7 mouse cellular contexts compared by ENCODE assay signal in genomic region chr11:77347273-77347672, GRCm38 (mm10).
DNase-seq lines count a peak whose midpoint lies in the region; ATAC-seq lines count a peak whose summit lies in the region.

No protein-coding gene starts in this region.

- ATAC-seq in hindbrain, embryonic 11.5 days (ENCODE audit: low FRiP score): no peak
- no peak for ATAC-seq in hindbrain, embryonic 16.5 days
- ATAC-seq in midbrain, embryonic 14.5 days (ENCODE audit: low FRiP score, low TSS enrichment): no peak
- no peak for ATAC-seq in midbrain, embryonic 16.5 days
- ATAC-seq in neural tube, embryonic 15.5 days (ENCODE audit: low FRiP score): no peak

- H3K4me3 ChIP-seq in hindbrain, embryonic 11.5 days (ENCODE audit: low read depth, low read length): no peak overlapping the region
- H3K4me3 ChIP-seq in hindbrain, embryonic 16.5 days (ENCODE audit: low read length): no peak overlapping the region
- no peak overlapping the region for H3K4me3 ChIP-seq in midbrain, embryonic 14.5 days (replicated peaks; ENCODE audit: low read depth, low read length)
- no peak overlapping the region for H3K4me3 ChIP-seq in midbrain, embryonic 16.5 days (ENCODE audit: low read depth, low read length)
- H3K4me3 ChIP-seq in limb, embryonic 10.5 days: peak overlapping the region; percentile 74; the same call in 1 of the 2 replicates
- no peak overlapping the region for H3K4me3 ChIP-seq in neural tube, embryonic 15.5 days (replicated peaks)

- no peaks in the 10 kb centered on the region for H3K4me1 ChIP-seq in hindbrain, embryonic 11.5 days (replicated peaks; ENCODE audit: control insufficient read depth, insufficient read depth, low read length)
- peaks cover 8% of the 10 kb centered on the region; the same call in 1 of the 2 replicates for H3K4me1 ChIP-seq in hindbrain, embryonic 16.5 days (ENCODE audit: control insufficient read depth, insufficient read depth, low read depth, low read length)
- peaks cover 5% of the 10 kb centered on the region; the same call in 1 of the 2 replicates for H3K4me1 ChIP-seq in midbrain, embryonic 14.5 days (ENCODE audit: control insufficient read depth, insufficient read depth, low read length)
- peaks cover 12% of the 10 kb centered on the region for H3K4me1 ChIP-seq in midbrain, embryonic 16.5 days (ENCODE audit: control insufficient read depth, insufficient read depth, low read length)
- H3K4me1 ChIP-seq in limb, embryonic 10.5 days: peaks cover 21% of the 10 kb centered on the region
- peaks cover 13% of the 10 kb centered on the region for H3K4me1 ChIP-seq in neural tube, embryonic 15.5 days

- 75% methylated on average over 4 of the region's 4 CpGs for WGBS in hindbrain, embryonic 11.5 days
- WGBS in hindbrain, embryonic 16.5 days: 64% methylated on average over 4 of the region's 4 CpGs
- 69% methylated on average over 4 of the region's 4 CpGs for WGBS in midbrain, embryonic 14.5 days
- 73% methylated on average over 4 of the region's 4 CpGs for WGBS in midbrain, embryonic 16.5 days
- WGBS in limb, embryonic 10.5 days: 74% methylated on average over 4 of the region's 4 CpGs
- WGBS in neural tube, embryonic 15.5 days: 66% methylated on average over 4 of the region's 4 CpGs

- H3K4me2 ChIP-seq in hindbrain, embryonic 11.5 days (replicated peaks; ENCODE audit: low read depth, low read length): no peak overlapping the region
- no peak overlapping the region for H3K4me2 ChIP-seq in hindbrain, embryonic 16.5 days (ENCODE audit: low read length)
- peak overlapping the region; percentile 91; the same call in 1 of the 2 replicates for H3K4me2 ChIP-seq in midbrain, embryonic 14.5 days (ENCODE audit: low read length)
- no peak overlapping the region for H3K4me2 ChIP-seq in midbrain, embryonic 16.5 days (ENCODE audit: low read length)
- H3K4me2 ChIP-seq in neural tube, embryonic 15.5 days: peak overlapping the region; percentile 75; the same call in 1 of the 2 replicates

- H3K9ac ChIP-seq in hindbrain, embryonic 11.5 days (ENCODE audit: low read depth, low read length): no peak overlapping the region
- H3K9ac ChIP-seq in hindbrain, embryonic 16.5 days (ENCODE audit: low read depth, low read length): no peak overlapping the region
- H3K9ac ChIP-seq in midbrain, embryonic 14.5 days (replicated peaks; ENCODE audit: low read length): no peak overlapping the region
- no peak overlapping the region for H3K9ac ChIP-seq in midbrain, embryonic 16.5 days (ENCODE audit: low read depth, low read length)
- no peak overlapping the region for H3K9ac ChIP-seq in neural tube, embryonic 15.5 days (replicated peaks)

- peak; percentile 12 for DNase-seq in hindbrain, embryonic 11.5 days (ENCODE audit: low spot score)
- no peak for DNase-seq in midbrain, embryonic 14.5 days
- no peak for DNase-seq in limb, embryonic 10.5 days (ENCODE audit: low spot score)
- no peak for DNase-seq in adrenal gland, postnatal 36 days

- H3K9me3 ChIP-seq in hindbrain, embryonic 11.5 days (ENCODE audit: control insufficient read depth, low read length): no peaks in the 10 kb centered on the region
- no peaks in the 10 kb centered on the region for H3K9me3 ChIP-seq in hindbrain, embryonic 16.5 days (ENCODE audit: control insufficient read depth, low read length)
- H3K9me3 ChIP-seq in midbrain, embryonic 14.5 days (ENCODE audit: control insufficient read depth, low read length): no peaks in the 10 kb centered on the region
- H3K9me3 ChIP-seq in midbrain, embryonic 16.5 days (replicated peaks; ENCODE audit: control insufficient read depth, low read length, poor library complexity, severe bottlenecking): no peaks in the 10 kb centered on the region
- H3K9me3 ChIP-seq in limb, embryonic 10.5 days (replicated peaks): no peaks in the 10 kb centered on the region
- H3K9me3 ChIP-seq in neural tube, embryonic 15.5 days (replicated peaks): no peaks in the 10 kb centered on the region

- no peaks in the 10 kb centered on the region for H3K36me3 ChIP-seq in hindbrain, embryonic 11.5 days (ENCODE audit: control insufficient read depth, insufficient read depth, low read length)
- H3K36me3 ChIP-seq in hindbrain, embryonic 16.5 days (ENCODE audit: control insufficient read depth, insufficient read depth, low read length): no peaks in the 10 kb centered on the region
- H3K36me3 ChIP-seq in midbrain, embryonic 14.5 days (ENCODE audit: control insufficient read depth, insufficient read depth, low read length): no peaks in the 10 kb centered on the region
- no peaks in the 10 kb centered on the region for H3K36me3 ChIP-seq in midbrain, embryonic 16.5 days (ENCODE audit: control insufficient read depth, insufficient read depth, low read length)
- no peaks in the 10 kb centered on the region for H3K36me3 ChIP-seq in limb, embryonic 10.5 days
- no peaks in the 10 kb centered on the region for H3K36me3 ChIP-seq in neural tube, embryonic 15.5 days

- H3K27me3 ChIP-seq in hindbrain, embryonic 11.5 days (ENCODE audit: control insufficient read depth, insufficient read depth, low read length): no peaks in the 10 kb centered on the region
- peaks cover 4% of the 10 kb centered on the region for H3K27me3 ChIP-seq in hindbrain, embryonic 16.5 days (replicated peaks; ENCODE audit: control insufficient read depth, insufficient read depth, low read length)
- no peaks in the 10 kb centered on the region for H3K27me3 ChIP-seq in midbrain, embryonic 14.5 days (ENCODE audit: control insufficient read depth, insufficient read depth, low read length)
- H3K27me3 ChIP-seq in midbrain, embryonic 16.5 days (ENCODE audit: control insufficient read depth, insufficient read depth, low read depth, low read length): no peaks in the 10 kb centered on the region; the same call in 1 of the 2 replicates
- H3K27me3 ChIP-seq in limb, embryonic 10.5 days (ENCODE audit: low read depth, poor library complexity, severe bottlenecking): peaks cover 8% of the 10 kb centered on the region; the same call in 1 of the 2 replicates
- no peaks in the 10 kb centered on the region for H3K27me3 ChIP-seq in neural tube, embryonic 15.5 days (replicated peaks)

- H3K27ac ChIP-seq in hindbrain, embryonic 11.5 days (ENCODE audit: low read depth, low read length): no peak overlapping the region
- no peak overlapping the region for H3K27ac ChIP-seq in hindbrain, embryonic 16.5 days (ENCODE audit: low read depth, low read length)
- H3K27ac ChIP-seq in midbrain, embryonic 14.5 days (replicated peaks; ENCODE audit: low read depth, low read length): no peak overlapping the region
- no peak overlapping the region for H3K27ac ChIP-seq in midbrain, embryonic 16.5 days (ENCODE audit: low read length)
- H3K27ac ChIP-seq in limb, embryonic 10.5 days: no peak overlapping the region
- H3K27ac ChIP-seq in neural tube, embryonic 15.5 days (replicated peaks): no peak overlapping the region

Comparison
In these comparisons a context has a peak if more than half of its experiments do, and no peak if none do; other contexts are left out.
1. H3K4me2 ChIP-seq: peak in midbrain, embryonic 14.5 days (single experiment) and neural tube, embryonic 15.5 days (single experiment); none in hindbrain, embryonic 11.5 days (single experiment), hindbrain, embryonic 16.5 days (single experiment) and midbrain, embryonic 16.5 days (single experiment).